Mouse (Mus musculus) G1E (cell line): Measurements from ENCODE around the gene Tedc1.

Experiments
- CTCF ChIP-seq: IDR thresholded peaks from 2 replicates; pipeline ENCODE4 v1.5.1; 2012; ENCODE audit warnings: low read depth, low read length, inconsistent platforms, mixed read lengths
- GATA1 ChIP-seq: IDR thresholded peaks from 2 replicates; pipeline ENCODE4 v1.6.1; 2012; ENCODE audit warnings: borderline replicate concordance, low read length, inconsistent platforms, mixed read lengths
- GATA2 ChIP-seq: IDR thresholded peaks from 2 replicates; pipeline ENCODE4 v1.6.1; 2012; ENCODE audit warnings: low read depth, low read length, inconsistent platforms, borderline replicate concordance
- POLR2AphosphoS5 ChIP-seq: IDR thresholded peaks from 2 replicates; pipeline ENCODE4 v1.6.1; 2012; ENCODE audit warnings: low read depth, low read length, inconsistent platforms; ENCODE audit not compliant: insufficient replicate concordance
- TAL1 ChIP-seq: conservative IDR thresholded peaks from 2 replicates; pipeline ENCODE4 v1.6.1; 2012; ENCODE audit warnings: low read depth, low read length, inconsistent platforms, mixed read lengths

DNA sequence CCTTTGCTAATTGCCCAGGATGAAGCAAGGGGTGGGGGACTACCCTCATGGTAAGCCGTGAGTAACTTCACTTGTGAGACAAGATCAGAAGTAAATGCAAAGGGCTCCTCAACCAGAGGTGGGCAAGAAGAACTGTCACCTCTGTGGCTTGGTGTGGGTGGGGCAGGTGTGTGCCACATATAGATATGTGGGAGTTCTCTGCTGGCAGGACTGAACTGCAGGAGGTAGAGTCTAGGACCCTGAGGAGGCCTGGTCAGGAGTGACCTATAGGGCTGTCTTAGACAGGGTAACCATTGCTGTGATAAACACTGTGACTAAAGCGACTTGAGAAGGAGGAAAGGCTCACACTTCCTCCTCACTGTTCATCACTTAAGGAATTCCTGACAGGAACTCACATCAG lies 37.2 kb downstream of the Tedc1 start:
- TF ChIP-seq TAL1 (no peak), CTCF (no peak), GATA1 (no peak), POLR2AphosphoS5 (no peak), GATA2 (no peak)
